Mouse (Mus musculus) megakaryocyte, embryonic 14.5 days (primary cell): ENCODE measurements around the gene Usp24.

Experiments used
- FLI1 ChIP-seq: IDR thresholded peaks from 2 replicates; pipeline ENCODE4 v1.6.1; 2012; ENCODE audit warnings: low read length, inconsistent platforms, mixed read lengths
- GATA1 ChIP-seq: IDR thresholded peaks from 3 replicates; pipeline ENCODE4 v1.6.1; 2012; ENCODE audit warnings: mixed read lengths, low read length, inconsistent platforms, borderline replicate concordance

GRCm38 (mm10) chr4:106437207-106437606 lies 121.2 kb downstream of the Usp24 start:
- TF ChIP-seq GATA1 (no peak), FLI1 (no peak)
